Mouse (Mus musculus) cortical plate, adult 2 months (tissue): ENCODE data around the gene Gp1bb.

Experiments
- CTCF ChIP-seq: fragments of 200-500 bp; IDR thresholded peaks from 2 replicates; pipeline ENCODE4 v1.5.1; 2011; ENCODE audit warnings: mild to moderate bottlenecking, control low read depth, low read length; ENCODE audit not compliant: insufficient read depth; ENCODE audit errors: extremely low read depth
- POLR2A ChIP-seq: fragments of 200-500 bp; IDR thresholded peaks from 2 replicates; pipeline ENCODE4 v1.6.1; 2011; ENCODE audit warnings: mild to moderate bottlenecking, low read length, control low read depth; ENCODE audit not compliant: insufficient read depth; ENCODE audit errors: extremely low read depth

- TF ChIP-seq CTCF (no peak), POLR2A (no peak)
These were observed 39.6 kb downstream of the Gp1bb start for GRCm38 (mm10) chr16:18582426-18583148.
